ENCODE assay signal across 10 mouse cellular contexts in the genomic region with DNA sequence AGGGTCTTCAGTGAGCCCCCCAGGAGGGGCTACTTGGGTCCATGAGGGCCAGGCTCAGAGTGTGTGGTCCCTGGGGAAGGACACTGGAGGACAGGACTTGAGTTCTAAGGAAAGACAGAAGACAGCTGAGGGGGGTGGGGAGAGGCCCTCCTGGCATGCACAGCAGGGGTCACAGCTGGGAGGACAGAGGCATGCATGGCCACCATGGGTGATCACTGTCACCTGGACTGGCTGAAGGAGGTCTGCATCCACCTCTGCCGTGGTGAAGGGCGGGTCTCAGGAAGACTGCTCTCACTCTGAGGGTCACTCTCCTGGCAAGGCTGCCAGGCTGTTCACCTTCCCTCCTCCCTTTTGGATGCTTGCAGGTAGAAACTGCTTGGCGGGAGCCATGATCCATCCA. TPM values are rescaled to one million over a fixed set of nuclear protein-coding genes. Genes with fewer than 3 reads are reported as not detected.
DNase-seq lines count a peak whose midpoint lies in the region; ATAC-seq and TF ChIP-seq lines count a peak whose summit lies in the region.
"Had no signal": no experiment of that assay in that cellular context is flagged by ENCODE, and none has a peak within 500 bp of the region (broad histone marks: within the 10 kb centered on the region; RNA-seq: fewer than 3 reads in every experiment).

No protein-coding gene starts in this region.

- no peaks in the 10 kb centered on the region for H3K27me3 ChIP-seq in intestine, embryonic 15.5 days (replicated peaks)
- H3K27me3 ChIP-seq in intestine, postnatal 0 days (replicated peaks; ENCODE audit: control insufficient read depth, insufficient read depth, low read length), result no peaks in the 10 kb centered on the region
- H3K27me3 ChIP-seq in limb, embryonic 14.5 days (ENCODE audit: control insufficient read depth, insufficient read depth, low read length), result no peaks in the 10 kb centered on the region

- no peak for TF ChIP-seq POLR2A in limb, embryonic 14.5 days (IDR thresholded peaks at IDR 0.05; ENCODE audit: borderline replicate concordance, extremely low read depth, insufficient read depth, insufficient read length)

- no peak overlapping the region for H3K4me2 ChIP-seq in intestine, embryonic 15.5 days (replicated peaks)
- no peak overlapping the region for H3K4me2 ChIP-seq in intestine, postnatal 0 days (replicated peaks; ENCODE audit: low read depth)
- H3K4me2 ChIP-seq in limb, embryonic 14.5 days (replicated peaks; ENCODE audit: low read depth, low read length, severe bottlenecking), result no peak overlapping the region

- peaks cover 42% of the 10 kb centered on the region for H3K4me1 ChIP-seq in intestine, embryonic 15.5 days (replicated peaks)
- peaks cover 28% of the 10 kb centered on the region for H3K4me1 ChIP-seq in intestine, postnatal 0 days (replicated peaks; ENCODE audit: control insufficient read depth, insufficient read depth, low read length)
- peaks cover 25% of the 10 kb centered on the region for H3K4me1 ChIP-seq in limb, embryonic 14.5 days (ENCODE audit: control insufficient read depth, insufficient read depth, low read length)

- 70% methylated on average over 3 of the region's 3 CpGs for whole genome bisulfite sequencing in intestine, embryonic 15.5 days
- WGBS in intestine, postnatal 0 days, result 76% methylated on average over 3 of the region's 3 CpGs
- WGBS in limb, embryonic 14.5 days, result 85% methylated on average over 3 of the region's 3 CpGs

- ATAC-seq in intestine, embryonic 15.5 days, result no peak
- ATAC-seq in intestine, postnatal 0 days, result no peak
- no peak for ATAC-seq in limb, embryonic 14.5 days (ENCODE audit: low FRiP score, low read depth)

- H3K9ac ChIP-seq in intestine, embryonic 15.5 days, result no peak overlapping the region
- no peak overlapping the region for H3K9ac ChIP-seq in intestine, postnatal 0 days (ENCODE audit: low read depth, low read length)
- no peak overlapping the region for H3K9ac ChIP-seq in limb, embryonic 14.5 days (ENCODE audit: low read depth, low read length, severe bottlenecking)

- peak; percentile 13 for DNase-seq in thymus, postnatal 14 days
- no peak for DNase-seq in thymus, adult 18-20 months
- DNase-seq in limb, embryonic 14.5 days (ENCODE audit: low spot score), result no peak
- no peak for DNase-seq in frontal cortex, adult 2 months (ENCODE audit: extremely low spot score in 1 of 2, low spot score in 1 of 2)
- no peak for DNase-seq in cerebellum, adult 11-12 months
- DNase-seq: cerebellum, adult 18-20 months; gastrocnemius, postnatal 36 days; lung, postnatal 14 days had no signal

- no peaks in the 10 kb centered on the region for H3K36me3 ChIP-seq in intestine, embryonic 15.5 days
- H3K36me3 ChIP-seq in intestine, postnatal 0 days (ENCODE audit: control insufficient read depth, insufficient read depth), result no peaks in the 10 kb centered on the region; the same call in 1 of the 2 replicates
- H3K36me3 ChIP-seq in limb, embryonic 14.5 days (ENCODE audit: control insufficient read depth, insufficient read depth, low read length), result no peaks in the 10 kb centered on the region

- H3K27ac ChIP-seq in intestine, embryonic 15.5 days, result 0 out of 2 replicates have a peak overlapping the region, but pooled peaks have one; percentile 76
- H3K27ac ChIP-seq in intestine, postnatal 0 days (ENCODE audit: low read depth, low read length), result no peak overlapping the region; the same call in 1 of the 2 replicates
- peak overlapping the region; percentile 46; the same call in 1 of the 2 replicates for H3K27ac ChIP-seq in limb, embryonic 14.5 days (replicated peaks; ENCODE audit: low read depth, low read length)

- H3K4me3 ChIP-seq in intestine, embryonic 15.5 days (replicated peaks), result no peak overlapping the region
- no peak overlapping the region for H3K4me3 ChIP-seq in intestine, postnatal 0 days (ENCODE audit: low read depth, low read length)
- H3K4me3 ChIP-seq in limb, embryonic 14.5 days (replicated peaks; ENCODE audit: low read length), result no peak overlapping the region

- no peaks in the 10 kb centered on the region for H3K9me3 ChIP-seq in intestine, embryonic 15.5 days
- no peaks in the 10 kb centered on the region for H3K9me3 ChIP-seq in intestine, postnatal 0 days (ENCODE audit: control insufficient read depth)
- no peaks in the 10 kb centered on the region for H3K9me3 ChIP-seq in limb, embryonic 14.5 days (ENCODE audit: control insufficient read depth, low read length)

- TF ChIP-seq CTCF in intestine, postnatal 0 days (IDR thresholded peaks at IDR 0.05; ENCODE audit: low read depth), result no peak

RNA-seq across cellular contexts. Expression of a gene that starts 3.8 kb away (rescaled TPM):
- polyA plus RNA-seq in intestine, embryonic 15.5 days (2015; fragmentation: Nextera tagmentation; extraction: Ambion mirVana), result 20.2 and 21.6 TPM in 2 replicates
- 17.4 and 22.1 TPM in 2 replicates for polyA plus RNA-seq in intestine, postnatal 0 days (2015; fragmentation: Nextera tagmentation; extraction: Ambion mirVana)
- 21.8 and 27.2 TPM in 2 replicates for polyA plus RNA-seq in limb, embryonic 14.5 days (2012; rRNA removed)
- 12.7 and 14.7 TPM in 2 replicates for polyA plus RNA-seq in limb, embryonic 14.5 days (2014; fragmentation: Nextera tagmentation; extraction: Ambion mirVana)
- polyA plus RNA-seq in frontal cortex, adult 2 months (2012; rRNA removed), result 31.8 and 32.9 TPM in 2 replicates

RNA-seq across cellular contexts. Expression of a gene that starts 22.0 kb away (rescaled TPM):
- 5.8 and 7.9 TPM in 2 replicates for polyA plus RNA-seq in intestine, embryonic 15.5 days (2015; fragmentation: Nextera tagmentation; extraction: Ambion mirVana)
- polyA plus RNA-seq in intestine, postnatal 0 days (2015; fragmentation: Nextera tagmentation; extraction: Ambion mirVana), result 6.6 and 8.8 TPM in 2 replicates
- 5.0 and 5.5 TPM in 2 replicates for polyA plus RNA-seq in limb, embryonic 14.5 days (2012; rRNA removed)
- 3.0 and 3.6 TPM in 2 replicates for polyA plus RNA-seq in limb, embryonic 14.5 days (2014; fragmentation: Nextera tagmentation; extraction: Ambion mirVana)
- 0.62 and 1.1 TPM in 2 replicates for polyA plus RNA-seq in frontal cortex, adult 2 months (2012; rRNA removed)

RNA-seq across cellular contexts. Expression of a gene that starts 39.0 kb away (rescaled TPM):
- 12.3 and 14.7 TPM in 2 replicates for polyA plus RNA-seq in intestine, embryonic 15.5 days (2015; fragmentation: Nextera tagmentation; extraction: Ambion mirVana)
- 19.3 and 21.3 TPM in 2 replicates for polyA plus RNA-seq in intestine, postnatal 0 days (2015; fragmentation: Nextera tagmentation; extraction: Ambion mirVana)
- polyA plus RNA-seq in limb, embryonic 14.5 days (2012; rRNA removed), result 11.7 TPM in 2 replicates
- 8.5 and 10.9 TPM in 2 replicates for polyA plus RNA-seq in limb, embryonic 14.5 days (2014; fragmentation: Nextera tagmentation; extraction: Ambion mirVana)
- polyA plus RNA-seq in frontal cortex, adult 2 months (2012; rRNA removed), result 12.6 and 16.6 TPM in 2 replicates
